ENCODE assay signal across 17 mouse cellular contexts in genomic region chr5:116522273-116522672, GRCm38 (mm10).
DNase-seq lines count a peak whose midpoint lies in the region; TF ChIP-seq lines count a peak whose summit lies in the region.
"Had no signal": no experiment of that assay in that cellular context is flagged by ENCODE, and none has a peak within 500 bp of the region (broad histone marks: within the 10 kb centered on the region; RNA-seq: fewer than 3 reads in every experiment).

No protein-coding gene starts in this region.

- peak; percentile 29 to 51 for DNase-seq in left cerebral cortex, postnatal 14 days (ENCODE audit: low spot score in 2 of 2)
- no peak for DNase-seq in left cerebral cortex, adult 9 months (ENCODE audit: low spot score in 2 of 2)
- DNase-seq in layer of hippocampus, adult 9-11 months: no peak
- DNase-seq: adrenal gland, adult 2 months; adrenal gland, postnatal 10 days; adrenal gland, postnatal 25 days; cerebellum, adult 11 months; cerebellum, adult 8-10 months; cerebellum, postnatal 14 days; cerebellum, postnatal 36 days; forebrain, postnatal 0 days had no signal

- H3K4me1 ChIP-seq in cortical plate, adult 2 months (ENCODE audit: control insufficient read depth, insufficient read depth, low read length): peaks cover 14% of the 10 kb centered on the region
- peaks cover 31% of the 10 kb centered on the region for H3K4me1 ChIP-seq in olfactory bulb, adult 2 months (ENCODE audit: control insufficient read depth, insufficient read depth, low read length)
- H3K4me1 ChIP-seq: embryonic facial prominence, embryonic 10.5 days; embryonic facial prominence, embryonic 12.5 days had no signal

- no peak overlapping the region for H3K4me3 ChIP-seq in cortical plate, adult 2 months (ENCODE audit: insufficient read depth, low read length)
- no peak overlapping the region for H3K4me3 ChIP-seq in olfactory bulb, adult 2 months (ENCODE audit: insufficient read depth, low read depth, low read length)
- H3K4me3 ChIP-seq: embryonic facial prominence, embryonic 10.5 days; embryonic facial prominence, embryonic 12.5 days; forebrain, embryonic 13.5 days; forebrain, embryonic 15.5 days had no signal

- 43% methylated on average over 11 of the region's 11 CpGs for WGBS in olfactory bulb, adult 2 months

- TF ChIP-seq CTCF in cortical plate, adult 2 months (IDR thresholded peaks at IDR 0.05; ENCODE audit: extremely low read depth, insufficient read depth, low read length): no peak
- TF ChIP-seq CTCF in olfactory bulb, adult 2 months (IDR thresholded peaks at IDR 0.05; ENCODE audit: insufficient read depth, low read depth, low read length): no peak

- no peak for TF ChIP-seq POLR2A in cortical plate, adult 2 months (IDR thresholded peaks at IDR 0.05; ENCODE audit: extremely low read depth, insufficient read depth, low read length)
- no peak for TF ChIP-seq POLR2A in olfactory bulb, adult 2 months (IDR thresholded peaks at IDR 0.05; ENCODE audit: insufficient read depth, low read depth, low read length)

- peak overlapping the region; percentile 25; the same call in 1 of the 2 replicates for H3K27ac ChIP-seq in cortical plate, adult 2 months (ENCODE audit: insufficient read depth, low read length)
- H3K27ac ChIP-seq in olfactory bulb, adult 2 months (ENCODE audit: insufficient read depth, low read depth, low read length): peak overlapping the region; percentile 63
- H3K27ac ChIP-seq: embryonic facial prominence, embryonic 10.5 days; embryonic facial prominence, embryonic 12.5 days; forebrain, embryonic 13.5 days; forebrain, embryonic 15.5 days had no signal

- intact Hi-C loops in left cerebral cortex, postnatal 14 days (cut with DNase I): no loop called here

Comparison
In these comparisons a context has a peak if more than half of its experiments do, and no peak if none do; other contexts are left out.
1. DNase-seq: peak in left cerebral cortex, postnatal 14 days (2 of 2); none in left cerebral cortex, adult 9 months (0 of 2) and layer of hippocampus, adult 9-11 months (single experiment).